Mouse (Mus musculus): ENCODE results near the gene Ldlrad3.

DNA sequence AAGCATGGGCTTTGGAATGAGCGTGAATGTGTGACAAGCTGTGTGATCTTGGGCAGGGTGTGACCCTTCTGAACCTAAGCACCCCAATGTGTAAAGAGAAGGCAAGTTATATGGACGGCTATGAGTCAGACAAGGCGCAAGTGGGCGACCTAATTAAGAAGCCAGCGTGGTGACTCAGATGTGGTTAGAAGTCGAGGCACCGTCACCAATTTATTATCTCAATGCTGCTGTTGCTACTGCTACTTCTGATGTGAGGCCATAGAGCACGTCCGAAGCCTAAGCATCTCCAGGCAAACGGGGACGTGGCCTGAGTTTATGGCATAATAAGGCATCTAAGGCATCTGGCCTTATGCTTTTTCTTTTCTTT is 151.7 kb downstream of the Ldlrad3 start:
- no peak for TF ChIP-seq CTCF (IDR thresholded peaks at IDR 0.05; ENCODE audit: low read depth)
- no peak for TF ChIP-seq EP300 (IDR thresholded peaks at IDR 0.05; ENCODE audit: low read depth)
